Mouse (Mus musculus) midbrain, embryonic 10.5 days (tissue): ENCODE measurements at regions not wholly inside any gene's neighbourhood (a gene's known extent, or its start where the extent isn't known, plus 50 kb on each side); places are given as distances from the start of the nearest gene placed in this dataset.

Source experiments
- DNase-seq: peaks from one replicate; pipeline ENCODE4 v3.0.0-alpha.2; 2017; ENCODE audit warnings: low spot score
- H3K27ac ChIP-seq: fragments of 300-500 bp; sonication (generic); replicated peaks from 2 replicates; pipeline ENCODE4 v1.5.1; 2016; ENCODE audit warnings: mild to moderate bottlenecking
- H3K27me3 ChIP-seq: fragments of 300-500 bp; sonication (generic); 2 replicates; pipeline ENCODE4 v1.6.1; 2016; ENCODE audit warnings: low read depth, mild to moderate bottlenecking; ENCODE audit not compliant: poor library complexity, severe bottlenecking
- H3K36me3 ChIP-seq: fragments of 300-500 bp; sonication (generic); 2 replicates; pipeline ENCODE4 v1.6.1; 2016; ENCODE audit warnings: mild to moderate bottlenecking, moderate library complexity
- H3K4me1 ChIP-seq: fragments of 300-500 bp; sonication (generic); 2 replicates; pipeline ENCODE4 v1.6.1; 2016
- H3K4me3 ChIP-seq: fragments of 300-500 bp; sonication (generic); 2 replicates; pipeline ENCODE4 v1.5.1; 2016; ENCODE audit warnings: mild to moderate bottlenecking, moderate library complexity
- H3K9me3 ChIP-seq: fragments of 300-500 bp; sonication (generic); replicated peaks from 2 replicates; pipeline ENCODE4 v1.6.1; 2016; ENCODE audit warnings: mild to moderate bottlenecking
- WGBS: fragments of 180-500 bp; shearing (Covaris S2); methylation state at CpG from one replicate; pipeline ENCODE4 v1.1.7; 2016; 5-methylcytosine and 5-hydroxymethylcytosine counted together

DNA sequence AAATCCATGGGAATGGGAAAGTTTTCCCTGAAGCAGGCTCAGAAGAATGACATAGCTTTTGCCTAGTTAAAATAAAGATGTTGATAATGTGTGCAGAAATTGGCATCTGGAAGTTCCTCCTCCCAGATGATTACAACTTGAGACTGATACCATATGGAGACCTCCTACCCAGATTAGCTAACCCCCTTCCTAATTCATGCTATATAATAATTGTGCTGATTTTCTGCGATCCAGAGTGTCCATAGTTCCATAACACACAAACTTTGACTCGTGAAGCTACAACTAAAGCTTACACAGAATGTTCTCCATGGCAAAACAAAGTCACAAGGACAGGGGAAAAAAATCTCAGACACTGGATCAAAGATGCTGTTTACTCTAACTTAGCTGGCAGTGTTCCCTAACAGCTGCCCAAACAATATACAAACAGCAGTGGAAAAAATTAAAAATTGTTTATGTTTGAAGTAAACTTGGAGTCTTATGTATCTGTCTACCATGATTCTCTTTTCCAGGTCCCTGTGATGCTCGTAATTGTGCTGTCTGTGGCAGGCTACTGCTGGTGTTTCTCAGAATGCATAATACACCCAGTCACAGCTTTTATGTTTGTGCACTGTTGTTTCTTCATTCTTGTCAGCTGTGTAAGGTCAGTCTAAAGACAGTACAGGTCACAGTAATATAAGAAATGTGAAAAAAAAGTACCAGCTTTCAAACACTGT lies 1978.8 kb upstream of the A830018L16Rik start:
- DNase-seq: no peak
- H3K27ac ChIP-seq: no peak overlapping the region
- H3K36me3 ChIP-seq: no peaks in the 10 kb centered on the region
- H3K4me3 ChIP-seq: no peak overlapping the region
- 85% methylated on average over 3 of the region's 3 CpGs for WGBS
- no peaks in the 10 kb centered on the region for H3K27me3 ChIP-seq
- H3K9me3 ChIP-seq: no peaks in the 10 kb centered on the region
- H3K4me1 ChIP-seq: no peaks in the 10 kb centered on the region

DNA sequence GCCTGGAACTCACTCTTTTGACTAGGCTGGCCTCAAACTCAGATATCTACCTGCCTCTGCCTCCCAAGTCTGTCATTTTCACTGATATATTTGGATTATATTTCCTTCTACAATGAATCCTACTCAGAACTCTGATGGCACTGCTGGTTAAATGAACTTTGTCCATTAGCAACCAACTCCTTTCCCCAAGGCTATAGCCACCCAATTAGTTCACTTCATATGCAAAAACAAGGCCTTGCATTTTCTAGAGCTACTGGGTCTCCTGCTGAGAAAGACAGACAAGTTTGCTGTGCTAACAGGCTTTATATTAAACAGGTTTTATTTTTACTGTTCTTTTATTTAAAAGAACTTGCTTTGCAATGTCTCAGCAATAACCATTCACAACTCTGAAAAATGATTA lies 1971.0 kb upstream of the A830018L16Rik start:
- no peaks in the 10 kb centered on the region for H3K9me3 ChIP-seq
- no peaks in the 10 kb centered on the region for H3K27me3 ChIP-seq
- DNase-seq: no peak
- no peak overlapping the region for H3K4me3 ChIP-seq
- no peaks in the 10 kb centered on the region for H3K36me3 ChIP-seq
- no peaks in the 10 kb centered on the region for H3K4me1 ChIP-seq
- no peak overlapping the region for H3K27ac ChIP-seq

DNA sequence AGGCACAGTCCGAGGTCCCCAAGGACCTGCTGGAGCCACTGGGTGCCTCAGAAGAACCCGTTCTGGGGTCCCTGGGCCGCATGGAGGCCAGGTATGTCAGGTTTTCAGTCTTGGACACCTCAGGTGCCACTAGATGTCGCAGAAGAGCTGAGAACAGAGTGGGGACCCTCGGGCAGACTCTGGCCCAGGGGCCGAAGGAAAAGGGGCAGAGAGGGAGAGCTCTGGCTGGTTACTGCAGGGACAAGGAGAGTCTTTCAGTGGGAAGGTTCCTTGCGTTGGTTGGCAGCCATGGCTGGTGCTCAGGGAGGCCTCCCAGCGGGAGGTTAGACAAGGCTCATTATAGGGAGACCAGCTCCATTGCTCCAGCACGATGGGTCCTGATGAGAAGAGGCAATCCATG lies 1944.4 kb upstream of the A830018L16Rik start:
- 40% methylated on average over 9 of the region's 9 CpGs for WGBS
- Histone ChIP-seq H3K4me3 (no peak overlapping the region), H3K9me3 (no peaks in the 10 kb centered on the region), H3K27ac (no peak overlapping the region), H3K36me3 (no peaks in the 10 kb centered on the region), H3K4me1 (no peaks in the 10 kb centered on the region), H3K27me3 (no peaks in the 10 kb centered on the region)
- peak; percentile 18 for DNase-seq

- Histone ChIP-seq H3K4me3 (no peak overlapping the region), H3K4me1 (no peaks in the 10 kb centered on the region), H3K27ac (no peak overlapping the region), H3K27me3 (no peaks in the 10 kb centered on the region), H3K9me3 (no peaks in the 10 kb centered on the region), H3K36me3 (no peaks in the 10 kb centered on the region)
- WGBS: 79% methylated on average over 6 of the region's 6 CpGs
- no peak for DNase-seq
Measured at GRCm38 (mm10) chr1:9470003-9470402, 1943.9 kb upstream of the A830018L16Rik start.
